Mouse (Mus musculus) stomach, postnatal 0 days (tissue): ENCODE data around the gene Nlrc5. TPM values are rescaled to one million over a fixed set of nuclear protein-coding genes. Genes with fewer than 3 reads are reported as not detected.

Experiments
- ATAC-seq: fragments of 200-750 bp; cut with Nextera tagmentation; 2 replicates; pipeline ENCODE4 v1.8.0; 2017; ENCODE audit not compliant: low FRiP score, low TSS enrichment
- DNase-seq: peaks from one replicate; pipeline ENCODE4 v3.0.0-alpha.2; 2016; ENCODE audit warnings: low spot score
- H3K27ac ChIP-seq: fragments of 300-500 bp; sonication (generic); replicated peaks from 2 replicates; pipeline ENCODE4 v1.5.1; 2014; ENCODE audit warnings: mild to moderate bottlenecking, control low read depth
- H3K27me3 ChIP-seq: fragments of 300-500 bp; sonication (generic); 2 replicates; pipeline ENCODE4 v1.6.1; 2014; ENCODE audit warnings: low read length; ENCODE audit not compliant: control insufficient read depth, insufficient read depth
- H3K36me3 ChIP-seq: fragments of 300-500 bp; sonication (generic); 2 replicates; pipeline ENCODE4 v1.6.1; 2014; ENCODE audit warnings: low read length, mixed read lengths; ENCODE audit not compliant: control insufficient read depth, insufficient read depth
- H3K4me1 ChIP-seq: fragments of 300-500 bp; sonication (generic); replicated peaks from 2 replicates; pipeline ENCODE4 v1.6.1; 2014; ENCODE audit warnings: antibody characterized with exemption; ENCODE audit not compliant: control insufficient read depth, insufficient read depth
- H3K4me2 ChIP-seq: fragments of 300-500 bp; sonication (generic); replicated peaks from 2 replicates; pipeline ENCODE4 v1.6.1; 2014; ENCODE audit warnings: low read depth, mild to moderate bottlenecking, control low read depth, moderate library complexity
- H3K4me3 ChIP-seq: fragments of 300-500 bp; sonication (generic); 2 replicates; pipeline ENCODE4 v1.5.1; 2014; ENCODE audit warnings: low read depth, low read length, control low read depth
- H3K9ac ChIP-seq: fragments of 300-500 bp; sonication (generic); 2 replicates; pipeline ENCODE4 v1.6.1; 2014; ENCODE audit warnings: mild to moderate bottlenecking, low read length, control low read depth, mixed read lengths
- H3K9me3 ChIP-seq: fragments of 300-500 bp; sonication (generic); 2 replicates; pipeline ENCODE4 v1.6.1; 2016; ENCODE audit warnings: low read length; ENCODE audit not compliant: control insufficient read depth
- CTCF ChIP-seq: IDR thresholded peaks from 2 replicates; pipeline ENCODE4 v1.5.1; 2016; ENCODE audit warnings: antibody characterized with exemption, low read depth, mild to moderate bottlenecking, moderate library complexity
- EP300 ChIP-seq: optimal IDR thresholded peaks from 2 replicates; pipeline ENCODE3; 2016; ENCODE audit warnings: antibody characterized with exemption
- WGBS: fragments of 180-500 bp; shearing (Covaris S2); extraction: QIAGEN DNeasy Blood & Tissue Kit; methylation state at CpG from one replicate; pipeline ENCODE4 v1.1.7; 2014; 5-methylcytosine and 5-hydroxymethylcytosine counted together
- polyA plus RNA-seq: library from polyadenylated mRNA; unstranded; fragments of >200 nt; fragmentation: Nextera tagmentation; extraction: Ambion mirVana; gene quantifications from 2 replicates; pipeline ENCODE4 v1.2.1, GENCODE M21; 2015

Nlrc5 gene
- polyA plus RNA-seq, 1 experiment from 2014 or later: 0.44 TPM

- H3K36me3 ChIP-seq: no peaks in the 10 kb centered on the region
- H3K27ac ChIP-seq: no peak overlapping the region
- no peak overlapping the region for H3K4me2 ChIP-seq
- 60% methylated on average over 15 of the region's 15 CpGs for WGBS
- no peak for ATAC-seq
- H3K9me3 ChIP-seq: no peaks in the 10 kb centered on the region
- H3K4me3 ChIP-seq: no peak overlapping the region
- H3K27me3 ChIP-seq: no peaks in the 10 kb centered on the region
- H3K9ac ChIP-seq: no peak overlapping the region
- TF ChIP-seq CTCF (no peak), EP300 (no peak)
- H3K4me1 ChIP-seq: no peaks in the 10 kb centered on the region
- no peak for DNase-seq
Observed at GRCm38 (mm10) chr8:94566446-94567158, 132.4 kb downstream of the Nlrc5 start.

GRCm38 (mm10) chr8:94567159-94567849, 133.1 kb downstream of the Nlrc5 start:
- Histone ChIP-seq H3K9ac (no peak overlapping the region), H3K27me3 (no peaks in the 10 kb centered on the region), H3K4me2 (no peak overlapping the region), H3K36me3 (no peaks in the 10 kb centered on the region), H3K9me3 (no peaks in the 10 kb centered on the region), H3K4me1 (no peaks in the 10 kb centered on the region), H3K27ac (no peak overlapping the region), H3K4me3 (no peak overlapping the region)
- no peak for DNase-seq
- TF ChIP-seq CTCF: no peak
- no peak for ATAC-seq
- WGBS: 66% methylated on average over 8 of the region's 8 CpGs

GRCm38 (mm10) chr8:94568098-94568497, 133.9 kb downstream of the Nlrc5 start:
- Histone ChIP-seq H3K9me3 (no peaks in the 10 kb centered on the region), H3K36me3 (no peaks in the 10 kb centered on the region), H3K4me3 (no peak overlapping the region), H3K4me2 (no peak overlapping the region), H3K4me1 (no peaks in the 10 kb centered on the region), H3K27ac (no peak overlapping the region), H3K9ac (no peak overlapping the region), H3K27me3 (no peaks in the 10 kb centered on the region)
- ATAC-seq (no peak), DNase-seq (no peak)
- TF ChIP-seq EP300: no peak
- no peak for TF ChIP-seq CTCF
- 79% methylated on average over 8 of the region's 8 CpGs for WGBS

GRCm38 (mm10) chr8:94569419-94569818, 135.3 kb downstream of the Nlrc5 start:
- Histone ChIP-seq H3K27me3 (no peaks in the 10 kb centered on the region), H3K4me3 (no peak overlapping the region), H3K27ac (no peak overlapping the region), H3K9me3 (no peaks in the 10 kb centered on the region), H3K36me3 (peaks cover 5% of the 10 kb centered on the region; the same call in 1 of the 2 replicates), H3K9ac (no peak overlapping the region), H3K4me2 (no peak overlapping the region), H3K4me1 (no peaks in the 10 kb centered on the region)
- DNase-seq (no peak), ATAC-seq (no peak)
- WGBS: 64% methylated on average over 1 of the region's 1 CpGs
- TF ChIP-seq EP300 (no peak), CTCF (no peak)

GRCm38 (mm10) chr8:94571896-94572295, 137.7 kb downstream of the Nlrc5 start:
- DNase-seq (no peak), ATAC-seq (no peak)
- Histone ChIP-seq H3K36me3 (peaks cover 18% of the 10 kb centered on the region), H3K9ac (no peak overlapping the region), H3K27ac (no peak overlapping the region), H3K27me3 (no peaks in the 10 kb centered on the region), H3K4me1 (no peaks in the 10 kb centered on the region), H3K4me3 (no peak overlapping the region), H3K4me2 (no peak overlapping the region), H3K9me3 (no peaks in the 10 kb centered on the region)
- no peak for TF ChIP-seq CTCF
- no peak for TF ChIP-seq EP300
- WGBS: 60% methylated on average over 2 of the region's 2 CpGs
